Mouse (Mus musculus) heart, postnatal 4 days (tissue): ENCODE data around the gene Cfdp1. TPM values are rescaled to one million over a fixed set of nuclear protein-coding genes. Genes with fewer than 3 reads are reported as not detected.

Experiments used
- DNase-seq: peaks from one replicate; pipeline ENCODE4 v3.0.0; 2021
- total RNA-seq, 2 experiments: library from RNA; stranded (reverse); gene quantifications; 2 replicates each; pipeline ENCODE4 v1.2.3; 2021

Cfdp1 gene
- total RNA-seq, 2 experiments from 2014 or later = 54.4 to 60.3 TPM

DNA sequence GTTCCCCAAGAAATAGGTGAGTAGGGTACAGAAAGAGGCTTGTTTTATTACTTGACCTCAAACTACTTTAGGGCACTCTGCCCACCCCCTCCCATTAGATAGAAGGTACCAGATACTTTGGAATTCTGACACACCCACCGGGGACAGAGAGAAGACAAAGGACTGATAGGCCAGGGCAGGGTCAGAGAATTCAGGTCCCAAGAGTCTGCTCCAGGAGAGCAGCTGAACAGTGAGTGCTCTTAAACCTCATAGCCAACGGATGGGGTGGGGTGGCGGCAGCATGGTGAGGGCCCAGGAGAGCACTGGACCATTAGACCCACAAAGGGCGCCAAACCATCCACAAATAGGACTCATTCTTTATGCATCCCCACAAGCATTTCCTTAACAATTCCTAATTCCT lies 88.5 kb downstream of the Cfdp1 start:
- no peak for DNase-seq

- DNase-seq = no peak
These were observed 89.0 kb downstream of the Cfdp1 start for GRCm38 (mm10) chr8:111765096-111765495.

GRCm38 (mm10) chr8:111760708-111761107 lies 93.4 kb downstream of the Cfdp1 start:
- no peak for DNase-seq

DNA sequence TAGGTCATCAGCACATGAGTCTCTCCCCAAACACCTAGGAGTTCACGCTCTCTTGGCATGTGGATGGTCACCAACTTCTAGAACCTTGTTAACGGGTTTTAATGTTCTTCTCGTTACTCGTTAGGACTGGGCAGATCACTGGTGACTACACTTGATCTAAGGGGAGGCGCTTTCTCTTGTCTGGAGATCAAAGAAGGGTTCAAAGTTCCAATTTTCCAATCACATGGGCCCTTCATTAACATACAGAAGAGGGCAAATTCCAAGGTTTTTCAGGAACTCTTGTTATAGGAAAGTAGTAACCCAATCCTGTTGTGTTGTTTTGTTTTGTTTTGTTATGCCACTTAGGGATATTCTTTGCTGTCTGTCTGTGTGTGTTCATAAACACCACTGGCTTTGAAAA lies 95.3 kb downstream of the Cfdp1 start:
- DNase-seq = no peak

- DNase-seq = no peak
These were observed 96.5 kb downstream of the Cfdp1 start for GRCm38 (mm10) chr8:111757599-111757998.

GRCm38 (mm10) chr8:111754736-111755135 lies 99.4 kb downstream of the Cfdp1 start:
- DNase-seq = no peak

- DNase-seq = no peak
These were observed 100.0 kb downstream of the Cfdp1 start for GRCm38 (mm10) chr8:111754088-111754487.

GRCm38 (mm10) chr8:111748766-111749165 lies 105.3 kb downstream of the Cfdp1 start:
- no peak for DNase-seq

DNA sequence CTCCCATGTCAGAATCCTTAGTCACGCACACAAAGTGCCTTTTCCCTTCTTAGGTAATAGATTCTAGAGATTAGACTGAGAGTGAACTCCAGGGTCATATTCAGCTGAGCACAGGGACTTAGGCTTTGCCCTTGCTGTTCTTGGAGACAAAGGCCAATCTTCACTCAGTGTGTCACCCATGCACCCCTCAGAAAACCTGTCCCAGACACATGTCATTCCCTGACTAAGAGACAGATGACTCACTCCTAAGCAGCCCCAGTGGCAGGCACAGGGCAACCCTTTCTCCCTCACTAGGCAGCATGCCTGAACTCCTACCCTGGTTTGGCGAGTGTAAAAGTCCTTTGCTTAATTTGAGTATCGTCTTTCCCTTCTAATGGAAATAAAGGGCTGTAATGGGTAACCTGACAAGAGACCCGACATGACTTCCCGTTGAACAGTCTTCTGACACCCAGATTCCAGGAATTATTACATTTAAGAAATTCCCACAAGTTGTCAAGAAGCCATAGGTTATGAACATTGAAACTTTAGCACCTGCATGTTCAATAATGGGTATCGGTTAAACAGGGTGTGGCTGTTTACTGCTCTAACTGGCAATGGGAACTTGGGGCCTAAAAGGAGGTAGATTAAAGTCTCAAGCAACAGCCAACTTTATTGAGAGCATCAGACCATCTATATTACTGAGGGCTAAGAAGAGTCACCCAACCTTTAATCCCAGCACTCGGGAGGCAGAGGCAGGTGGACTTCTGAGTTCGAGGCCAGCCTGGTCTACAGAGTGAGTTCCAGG lies 106.0 kb downstream of the Cfdp1 start:
- no peak for DNase-seq

GRCm38 (mm10) chr8:111746582-111747465 lies 107.3 kb downstream of the Cfdp1 start:
- no peak for DNase-seq

DNA sequence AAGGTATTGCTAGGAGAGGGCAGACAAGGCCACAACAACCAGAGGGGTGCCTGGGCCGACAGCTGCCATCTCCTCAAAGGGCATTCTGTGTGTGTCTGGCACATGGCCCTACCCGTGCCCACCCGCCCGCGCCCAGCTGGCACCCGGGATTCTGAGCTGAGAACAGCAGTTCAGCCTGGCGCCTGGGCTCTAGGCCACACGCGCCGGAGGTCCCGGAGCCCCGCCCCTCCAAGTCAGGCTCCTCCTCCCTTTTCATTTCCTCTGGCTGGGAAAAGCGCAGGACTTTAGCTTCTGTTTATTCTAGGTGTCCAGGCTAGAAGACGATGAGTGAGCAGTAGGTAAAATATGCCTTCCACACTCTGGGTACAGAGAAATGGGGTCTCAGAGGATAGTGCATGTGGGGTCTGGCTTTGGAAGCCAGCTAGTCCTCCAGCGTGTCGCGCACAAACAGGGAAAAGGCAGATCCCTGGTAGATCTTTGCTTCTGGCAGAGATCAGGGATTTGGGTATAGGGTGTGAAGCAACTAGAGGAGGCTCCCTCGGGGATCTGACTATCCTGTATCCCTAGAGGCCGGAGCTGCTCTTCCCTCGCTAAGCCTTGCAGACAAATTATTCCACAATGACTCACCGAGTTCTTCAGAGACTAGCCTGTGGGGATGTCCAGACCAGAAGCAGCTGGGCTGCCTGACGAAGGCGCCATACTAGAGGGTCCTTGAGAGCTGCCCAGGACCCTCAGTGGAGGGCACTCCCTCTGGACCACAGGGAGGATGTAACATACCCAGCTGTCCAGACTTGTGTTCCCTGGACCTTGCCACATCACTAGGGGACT lies 108.3 kb downstream of the Cfdp1 start:
- DNase-seq = peak; percentile 83

GRCm38 (mm10) chr8:111745086-111745485 lies 109.0 kb downstream of the Cfdp1 start:
- no peak for DNase-seq

- peak; percentile 92 for DNase-seq
These were observed 110.0 kb downstream of the Cfdp1 start, which contains the start of gene Bcar1 for GRCm38 (mm10) chr8:111743792-111744696. Gene Bcar1, minus strand, starts transcription at chr8:111743809.

DNA sequence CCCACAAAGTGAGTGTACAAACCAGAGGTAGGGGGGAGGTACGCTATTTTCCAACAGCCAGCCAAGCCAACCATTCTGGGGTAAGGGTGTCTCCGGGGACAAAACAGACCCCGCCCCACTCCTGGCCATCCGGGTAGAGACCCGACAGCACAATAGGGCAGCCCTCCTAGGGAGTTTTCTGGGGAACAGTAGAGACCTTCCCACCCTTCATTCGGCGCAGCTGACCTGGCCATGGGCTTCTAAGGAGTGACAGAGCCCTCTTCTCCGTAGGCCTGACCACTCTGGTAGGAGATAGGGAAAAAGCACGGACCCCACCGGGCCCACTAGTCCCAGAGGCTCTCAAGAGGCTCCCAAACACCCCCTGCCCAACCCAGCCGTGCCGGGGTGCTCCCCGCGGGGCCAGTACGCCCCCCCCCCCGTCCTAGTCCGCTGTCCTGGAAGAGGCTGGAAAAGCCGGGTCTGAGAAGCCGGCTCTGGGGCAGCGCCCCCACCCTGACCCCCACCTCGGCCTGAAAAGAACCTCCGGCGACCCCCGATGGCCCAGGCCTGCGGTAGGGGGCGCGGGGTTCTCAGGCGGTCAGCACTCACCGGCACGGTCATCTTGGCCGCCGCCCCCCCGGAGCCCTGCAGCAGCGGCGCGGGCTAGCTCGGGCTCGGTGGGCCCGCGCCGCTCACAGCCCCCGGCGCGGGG lies 110.8 kb downstream of the Cfdp1 start:
- DNase-seq = peak; percentile 54

DNA sequence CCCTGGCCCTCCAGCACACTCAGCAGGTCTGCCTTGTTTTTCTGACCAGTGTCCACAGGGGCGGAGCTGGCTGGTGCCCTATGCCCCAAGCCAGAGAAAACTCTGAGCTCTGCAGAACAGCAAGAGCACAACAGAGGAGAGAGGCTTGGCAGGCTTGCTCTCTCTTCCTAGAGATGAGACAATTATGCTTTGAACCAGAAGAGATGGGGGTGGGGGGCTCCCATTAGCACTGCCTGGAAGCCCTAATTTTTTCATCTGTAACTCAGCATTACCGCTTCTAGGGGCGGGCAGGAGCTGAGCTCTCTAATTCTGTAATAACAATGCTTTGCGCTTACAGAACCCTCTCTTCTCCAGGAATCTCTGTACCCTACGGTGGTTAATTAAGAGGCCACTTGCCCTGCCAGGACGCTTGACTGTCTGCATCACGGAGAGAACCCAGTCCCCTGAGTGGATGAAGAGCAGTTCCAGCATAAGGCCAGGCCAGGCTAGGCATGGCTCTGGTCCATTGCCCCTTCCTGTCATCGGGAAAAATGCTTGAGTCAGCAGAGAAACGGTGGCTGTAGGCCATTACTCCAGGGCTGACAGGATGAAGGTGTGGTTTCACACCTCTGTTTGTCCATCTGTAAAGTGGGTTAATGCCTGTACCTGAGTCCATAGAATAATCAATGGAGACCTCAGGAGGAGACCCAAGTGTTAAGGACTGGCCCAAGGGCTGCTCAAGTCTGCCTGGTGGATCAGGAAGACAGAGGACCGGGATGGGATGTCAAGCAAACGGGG lies 111.6 kb downstream of the Cfdp1 start:
- DNase-seq = peak; percentile 42

GRCm38 (mm10) chr8:111741556-111741955 lies 112.5 kb downstream of the Cfdp1 start:
- DNase-seq = peak; percentile 14

GRCm38 (mm10) chr8:111740994-111741393 lies 113.1 kb downstream of the Cfdp1 start:
- peak; percentile 43 for DNase-seq

DNA sequence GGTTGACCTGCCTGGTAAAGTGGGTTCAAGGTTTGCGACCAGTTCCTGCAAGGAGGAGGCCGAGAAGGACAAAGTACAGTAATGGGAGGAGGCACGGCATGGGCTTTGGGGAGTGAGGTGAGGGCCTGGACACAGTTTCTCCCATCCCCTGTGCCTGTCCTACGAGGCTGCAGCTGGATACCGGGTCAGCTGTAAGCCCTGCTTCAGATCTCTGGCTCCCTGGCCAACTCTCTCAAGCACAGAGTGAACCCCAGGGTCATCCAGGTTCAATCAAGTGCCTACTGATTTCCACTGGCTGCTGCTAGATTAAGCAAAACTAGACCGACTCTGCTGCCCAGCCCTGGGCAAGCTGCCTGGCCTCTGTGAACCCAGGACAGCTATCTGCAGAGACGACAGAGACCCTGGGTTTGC lies 113.8 kb downstream of the Cfdp1 start:
- DNase-seq = peak; percentile 41

DNA sequence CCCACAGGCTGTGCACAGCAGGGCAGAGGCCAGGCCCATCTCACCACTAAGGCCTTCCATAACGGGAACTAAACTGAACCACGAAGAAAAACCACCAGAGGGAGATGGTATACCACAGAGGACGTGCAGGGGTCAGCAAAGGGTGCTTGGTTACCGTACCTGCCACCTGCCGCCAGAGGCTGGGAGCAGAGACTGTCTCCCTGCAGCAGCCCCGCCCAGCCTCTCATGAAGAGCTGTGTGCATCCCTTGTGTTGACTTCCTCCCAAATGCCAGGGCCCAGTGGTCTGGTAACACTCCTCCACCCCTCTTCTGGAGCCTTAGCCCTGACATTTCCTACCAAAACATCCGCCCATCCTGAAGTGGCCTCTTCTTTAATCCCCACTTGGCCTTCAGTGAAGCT lies 114.5 kb downstream of the Cfdp1 start:
- DNase-seq = peak; percentile 19

- DNase-seq = peak; percentile 4
These were observed 115.2 kb downstream of the Cfdp1 start for GRCm38 (mm10) chr8:111738867-111739266.
